Mouse (Mus musculus): ENCODE data around the gene Lgals12.
A peak's percentile ranks its signal among the peaks of the same experiment; 100 is the strongest.

Lgals12 gene

GRCm38 (mm10) chr19:7583101-7583500, 23.9 kb downstream of the Lgals12 start:
- no peak for DNase-seq

GRCm38 (mm10) chr19:7581042-7581441, 26.0 kb downstream of the Lgals12 start:
- no peak for DNase-seq

GRCm38 (mm10) chr19:7577710-7578109, 29.3 kb downstream of the Lgals12 start:
- DNase-seq: no peak

- DNase-seq: no peak
Observed at GRCm38 (mm10) chr19:7576180-7576579, 30.8 kb downstream of the Lgals12 start.

GRCm38 (mm10) chr19:7569650-7570049, 37.3 kb downstream of the Lgals12 start:
- no peak for DNase-seq

- no peak for DNase-seq
Observed at GRCm38 (mm10) chr19:7568364-7568763, 38.6 kb downstream of the Lgals12 start.

GRCm38 (mm10) chr19:7566826-7567225, 40.2 kb downstream of the Lgals12 start:
- DNase-seq: no peak

GRCm38 (mm10) chr19:7564457-7564856, 42.5 kb downstream of the Lgals12 start:
- no peak for DNase-seq

GRCm38 (mm10) chr19:7563676-7564075, 43.3 kb downstream of the Lgals12 start:
- DNase-seq: no peak

- peak; percentile 17 for DNase-seq
Observed at GRCm38 (mm10) chr19:7562601-7563129, 44.3 kb downstream of the Lgals12 start.

GRCm38 (mm10) chr19:7561456-7561855, 45.5 kb downstream of the Lgals12 start:
- no peak for DNase-seq

GRCm38 (mm10) chr19:7559986-7560385, 47.0 kb downstream of the Lgals12 start:
- no peak for DNase-seq

GRCm38 (mm10) chr19:7558675-7559074, 48.3 kb downstream of the Lgals12 start:
- no peak for DNase-seq

- DNase-seq: no peak
Observed at GRCm38 (mm10) chr19:7557844-7558243, 49.1 kb downstream of the Lgals12 start.

- DNase-seq: peak; percentile 13
Observed at GRCm38 (mm10) chr19:7557328-7557822, 49.6 kb downstream of the Lgals12 start, which contains the start of gene Pla2g16. Gene Pla2g16 (plus strand): TSS chr19:7557459.

- DNase-seq: no peak
Observed at GRCm38 (mm10) chr19:7556641-7557040, 50.4 kb downstream of the Lgals12 start.

GRCm38 (mm10) chr19:7554881-7555280, 52.1 kb downstream of the Lgals12 start:
- DNase-seq: no peak

- DNase-seq: no peak
Observed at GRCm38 (mm10) chr19:7553441-7553840, 53.6 kb downstream of the Lgals12 start.

- no peak for DNase-seq
Observed at GRCm38 (mm10) chr19:7552301-7552673, 54.7 kb downstream of the Lgals12 start.

- DNase-seq: no peak
Observed at GRCm38 (mm10) chr19:7551550-7552300, 55.3 kb downstream of the Lgals12 start.

- no peak for DNase-seq
Observed at GRCm38 (mm10) chr19:7548924-7549323, 58.1 kb downstream of the Lgals12 start.

Measured in right cerebral cortex, postnatal 14 days (tissue).